Mouse (Mus musculus) heart, embryonic 11.5 days (tissue): ENCODE results near the gene Gm20814. TPM values are rescaled to one million over a fixed set of nuclear protein-coding genes. Genes with fewer than 3 reads are reported as not detected.
"Not testable (repeated sequence)": the region's sequence is repeated elsewhere in the genome, so short reads cannot be mapped to it uniquely, and the experiment has no call there.

Experiments used
- ATAC-seq: fragments of 200-750 bp; cut with Nextera tagmentation; replicated peaks from 2 replicates; pipeline ENCODE4 v1.8.0; 2017; ENCODE audit warnings: moderate library complexity; ENCODE audit not compliant: insufficient number of reproducible peaks, low FRiP score, low TSS enrichment
- H3K27ac ChIP-seq: fragments of 300-500 bp; sonication (generic); 2 replicates; pipeline ENCODE4 v1.5.1; 2014; ENCODE audit warnings: mild to moderate bottlenecking, low read depth, low read length
- H3K27me3 ChIP-seq: fragments of 300-500 bp; sonication (generic); 2 replicates; pipeline ENCODE4 v1.6.1; 2014; ENCODE audit warnings: mild to moderate bottlenecking, low read length, mixed read lengths; ENCODE audit not compliant: control insufficient read depth, insufficient read depth
- H3K36me3 ChIP-seq: fragments of 300-500 bp; sonication (generic); 2 replicates; pipeline ENCODE4 v1.6.1; 2014; ENCODE audit warnings: mild to moderate bottlenecking, low read length, moderate library complexity, mixed read lengths; ENCODE audit not compliant: control insufficient read depth, insufficient read depth
- H3K4me1 ChIP-seq: fragments of 300-500 bp; sonication (generic); 2 replicates; pipeline ENCODE4 v1.6.1; 2014; ENCODE audit warnings: low read length; ENCODE audit not compliant: control insufficient read depth, insufficient read depth
- H3K4me2 ChIP-seq: fragments of 300-500 bp; sonication (generic); 2 replicates; pipeline ENCODE4 v1.6.1; 2014; ENCODE audit warnings: mild to moderate bottlenecking, moderate library complexity
- H3K4me3 ChIP-seq: fragments of 300-500 bp; sonication (generic); 2 replicates; pipeline ENCODE4 v1.5.1; 2014; ENCODE audit warnings: low read depth, low read length
- H3K9ac ChIP-seq: fragments of 300-500 bp; sonication (generic); 2 replicates; pipeline ENCODE4 v1.6.1; 2014; ENCODE audit warnings: mild to moderate bottlenecking, low read depth, low read length, moderate library complexity
- H3K9me3 ChIP-seq: fragments of 300-500 bp; sonication (generic); replicated peaks from 2 replicates; pipeline ENCODE4 v1.6.1; 2016; ENCODE audit warnings: low read length; ENCODE audit not compliant: control insufficient read depth
- WGBS: fragments of 180-500 bp; shearing (Covaris S2); extraction: QIAGEN DNeasy Blood & Tissue Kit; methylation state at CpG from one replicate; pipeline ENCODE4 v1.1.7; 2014; ENCODE audit not compliant: insufficient replicate concordance; 5-methylcytosine and 5-hydroxymethylcytosine counted together
- polyA plus RNA-seq: library from polyadenylated mRNA; unstranded; fragments of >200 nt; fragmentation: Nextera tagmentation; extraction: Ambion mirVana; gene quantifications from 2 replicates; pipeline ENCODE4 v1.2.1, GENCODE M21; 2014

Gene Gm20814
- polyA plus RNA-seq = not detected in 2 replicates

- H3K9me3 ChIP-seq, H3K4me2 ChIP-seq, H3K27ac ChIP-seq, H3K4me3 ChIP-seq, H3K36me3 ChIP-seq, H3K4me1 ChIP-seq, H3K9ac ChIP-seq, H3K27me3 ChIP-seq, ATAC-seq: not testable (repeated sequence)
- WGBS = no CpG with 5 or more reads among the region's 6 CpGs
These were observed at the start of gene Gm20814 for GRCm38 (mm10) chrY:75195556-75195955. Gm20814 (plus strand) TSS chrY:75195856.
